8 mouse cellular contexts compared by ENCODE assay signal in genomic region chr2:25460551-25461309, GRCm38 (mm10). TPM values are rescaled to one million over a fixed set of nuclear protein-coding genes. Genes with fewer than 3 reads are reported as not detected.
A peak's percentile ranks its signal among the peaks of the same experiment; 100 is the strongest.
DNase-seq lines count a peak whose midpoint lies in the region; ATAC-seq and TF ChIP-seq lines count a peak whose summit lies in the region.

TSS of gene Paxx (minus strand) at chr2:25461094.

- peak within 1 kb of the TSS; percentile 77 for H3K9ac ChIP-seq in forebrain, embryonic 12.5 days
- peak within 1 kb of the TSS; percentile 72 for H3K9ac ChIP-seq in heart, postnatal 0 days (replicated peaks; ENCODE audit: low read depth, low read length)
- H3K9ac ChIP-seq in liver, embryonic 16.5 days (ENCODE audit: low read depth, low read length), result peak within 1 kb of the TSS; percentile 85
- H3K9ac ChIP-seq in neural tube, embryonic 13.5 days, result peak within 1 kb of the TSS; percentile 87

- peak within 1 kb of the TSS; percentile 79 for H3K4me2 ChIP-seq in forebrain, embryonic 12.5 days
- H3K4me2 ChIP-seq in heart, postnatal 0 days (ENCODE audit: low read depth, low read length), result peak within 1 kb of the TSS; percentile 78
- peak within 1 kb of the TSS; percentile 78 for H3K4me2 ChIP-seq in liver, embryonic 16.5 days (ENCODE audit: low read depth, low read length)
- H3K4me2 ChIP-seq in neural tube, embryonic 13.5 days, result peak within 1 kb of the TSS; percentile 89

- H3K27ac ChIP-seq in forebrain, embryonic 12.5 days, result peak within 1 kb of the TSS; percentile 96
- peak within 1 kb of the TSS; percentile 95 for H3K27ac ChIP-seq in heart, postnatal 0 days (ENCODE audit: low read depth)
- peak within 1 kb of the TSS; percentile 94 for H3K27ac ChIP-seq in liver, embryonic 16.5 days (ENCODE audit: low read length)
- H3K27ac ChIP-seq in neural tube, embryonic 13.5 days (replicated peaks), result peak within 1 kb of the TSS; percentile 96
- peak within 1 kb of the TSS; percentile 80 for H3K27ac ChIP-seq in testis, adult 2 months (ENCODE audit: control insufficient read depth, insufficient read depth, low read depth, low read length)

- TF ChIP-seq EP300 in heart, postnatal 0 days (IDR thresholded peaks at IDR 0.05; ENCODE audit: low read depth), result peak; percentile 71; the same call in 1 of the 2 replicates

- H3K4me3 ChIP-seq in E14TG2a.4 (replicated peaks; ENCODE audit: low read length), result peak within 1 kb of the TSS; percentile 87
- H3K4me3 ChIP-seq in forebrain, embryonic 12.5 days (replicated peaks), result peak within 1 kb of the TSS; percentile 73
- peak within 1 kb of the TSS; percentile 82 for H3K4me3 ChIP-seq in heart, postnatal 0 days (ENCODE audit: low read depth, low read length)
- peak within 1 kb of the TSS; percentile 88 for H3K4me3 ChIP-seq in liver, embryonic 16.5 days (ENCODE audit: low read depth, low read length)
- peak within 1 kb of the TSS; percentile 77 for H3K4me3 ChIP-seq in neural tube, embryonic 13.5 days
- peak within 1 kb of the TSS; percentile 87 for H3K4me3 ChIP-seq in testis, adult 2 months (ENCODE audit: control insufficient read depth, low read depth, low read length)

- peaks cover 30% of the 10 kb centered on the region for H3K27me3 ChIP-seq in E14TG2a.4 (ENCODE audit: insufficient read depth, low read length)
- no peaks in the 10 kb centered on the region; the same call in 1 of the 2 replicates for H3K27me3 ChIP-seq in forebrain, embryonic 12.5 days
- no peaks in the 10 kb centered on the region for H3K27me3 ChIP-seq in heart, postnatal 0 days (ENCODE audit: control insufficient read depth, insufficient read depth, low read length)
- no peaks in the 10 kb centered on the region for H3K27me3 ChIP-seq in liver, embryonic 16.5 days (ENCODE audit: control insufficient read depth, insufficient read depth, low read depth, low read length)
- H3K27me3 ChIP-seq in neural tube, embryonic 13.5 days, result no peaks in the 10 kb centered on the region
- H3K27me3 ChIP-seq in testis, adult 2 months (ENCODE audit: control insufficient read depth, insufficient read depth, low read length), result no peaks in the 10 kb centered on the region

- peaks cover 47% of the 10 kb centered on the region for H3K4me1 ChIP-seq in E14TG2a.4 (replicated peaks; ENCODE audit: low read depth, low read length)
- peaks cover 21% of the 10 kb centered on the region for H3K4me1 ChIP-seq in forebrain, embryonic 12.5 days
- peaks cover 14% of the 10 kb centered on the region for H3K4me1 ChIP-seq in heart, postnatal 0 days (ENCODE audit: control insufficient read depth, insufficient read depth)
- H3K4me1 ChIP-seq in liver, embryonic 16.5 days (ENCODE audit: control insufficient read depth, low read depth, low read length), result peaks cover 24% of the 10 kb centered on the region
- peaks cover 31% of the 10 kb centered on the region for H3K4me1 ChIP-seq in neural tube, embryonic 13.5 days (replicated peaks)
- peaks cover 14% of the 10 kb centered on the region for H3K4me1 ChIP-seq in testis, adult 2 months (ENCODE audit: control insufficient read depth, insufficient read depth, low read length)

- WGBS in forebrain, embryonic 12.5 days, result under 1% methylated on average over 48 of the region's 48 CpGs
- WGBS in heart, postnatal 0 days, result under 1% methylated on average over 48 of the region's 48 CpGs
- under 1% methylated on average over 48 of the region's 48 CpGs for WGBS in liver, embryonic 16.5 days (ENCODE audit: insufficient replicate concordance)
- under 1% methylated on average over 48 of the region's 48 CpGs for WGBS in neural tube, embryonic 13.5 days

- peak; percentile 91 for ATAC-seq in forebrain, embryonic 12.5 days (ENCODE audit: low FRiP score)
- peak; percentile 92 for ATAC-seq in heart, postnatal 0 days (ENCODE audit: insufficient read depth, low read depth)
- ATAC-seq in liver, embryonic 16.5 days (ENCODE audit: low read depth), result peak; percentile 88
- peak; percentile 92 for ATAC-seq in neural tube, embryonic 13.5 days (ENCODE audit: low read depth)

- no peaks in the 10 kb centered on the region for H3K9me3 ChIP-seq in E14TG2a.4 (ENCODE audit: low read length)
- no peaks in the 10 kb centered on the region for H3K9me3 ChIP-seq in forebrain, embryonic 12.5 days
- no peaks in the 10 kb centered on the region for H3K9me3 ChIP-seq in heart, postnatal 0 days (replicated peaks; ENCODE audit: control insufficient read depth, low read length)
- no peaks in the 10 kb centered on the region for H3K9me3 ChIP-seq in liver, embryonic 16.5 days (replicated peaks; ENCODE audit: control insufficient read depth, low read length)
- H3K9me3 ChIP-seq in neural tube, embryonic 13.5 days, result no peaks in the 10 kb centered on the region

- TF ChIP-seq POLR2A in testis, adult 2 months (IDR thresholded peaks at IDR 0.05; ENCODE audit: control insufficient read depth, low read depth, low read length), result peak; percentile 64; the same call in 1 of the 2 replicates

- no peaks in the 10 kb centered on the region for H3K36me3 ChIP-seq in E14TG2a.4 (ENCODE audit: insufficient read depth, low read length)
- H3K36me3 ChIP-seq in forebrain, embryonic 12.5 days (replicated peaks), result peaks cover 14% of the 10 kb centered on the region
- peaks cover 20% of the 10 kb centered on the region for H3K36me3 ChIP-seq in heart, postnatal 0 days (replicated peaks; ENCODE audit: control insufficient read depth, insufficient read depth, low read length)
- H3K36me3 ChIP-seq in liver, embryonic 16.5 days (ENCODE audit: control insufficient read depth, insufficient read depth), result no peaks in the 10 kb centered on the region
- H3K36me3 ChIP-seq in neural tube, embryonic 13.5 days, result peaks cover 21% of the 10 kb centered on the region
- no peaks in the 10 kb centered on the region for H3K36me3 ChIP-seq in testis, adult 2 months (ENCODE audit: control insufficient read depth, insufficient read depth, low read length)

- no peak for TF ChIP-seq CTCF in E14TG2a.4 (conservative IDR thresholded peaks at IDR 0.05; ENCODE audit: low read length)
- TF ChIP-seq CTCF in heart, postnatal 0 days (IDR thresholded peaks at IDR 0.05; ENCODE audit: low read depth), result no peak
- no peak for TF ChIP-seq CTCF in testis, adult 2 months (IDR thresholded peaks at IDR 0.05; ENCODE audit: control insufficient read depth, insufficient read depth, insufficient replicate concordance, low read depth, low read length)

- peak; percentile 96 for DNase-seq in c-Kit-positive CD71-positive TER-119-positive erythroid progenitor cells, embryonic 14.5 days (ENCODE audit: low spot score)
- DNase-seq in heart, postnatal 0 days (ENCODE audit: low spot score), result peak; percentile 98
- DNase-seq in kidney, postnatal 4 days, result peak; percentile 92 to 96

RNA-seq across cellular contexts. Expression of gene Paxx, which starts in this region (rescaled TPM):
- 34.5 and 39.1 TPM in 2 replicates for polyA plus RNA-seq in forebrain, embryonic 12.5 days (2016; fragmentation: Nextera tagmentation; extraction: Ambion mirVana)
- 71.9 and 90.7 TPM in 2 replicates for total RNA-seq in heart, postnatal 0 days (2014; rRNA removed; ENCODE audit: low replicate concordance)
- polyA plus RNA-seq in heart, postnatal 0 days (2015; fragmentation: Nextera tagmentation; extraction: Ambion mirVana), result 42.7 and 45.5 TPM in 2 replicates
- polyA plus RNA-seq in liver, embryonic 16.5 days (2015; fragmentation: Nextera tagmentation; extraction: Ambion mirVana), result 10.1 TPM in 2 replicates
- polyA plus RNA-seq in neural tube, embryonic 13.5 days (2015; fragmentation: Nextera tagmentation; extraction: Ambion mirVana), result 85.1 and 97.1 TPM in 2 replicates
- 34.3 and 35.8 TPM in 2 replicates for polyA plus RNA-seq in testis, adult 2 months (2012; rRNA removed)

Comparison
In these comparisons a context has a peak if more than half of its experiments do, and no peak if none do; other contexts are left out.
1. Peak in every context shown above with its lines: DNase-seq, ATAC-seq, H3K4me3 ChIP-seq and H3K27ac ChIP-seq.